In the genomic region with DNA sequence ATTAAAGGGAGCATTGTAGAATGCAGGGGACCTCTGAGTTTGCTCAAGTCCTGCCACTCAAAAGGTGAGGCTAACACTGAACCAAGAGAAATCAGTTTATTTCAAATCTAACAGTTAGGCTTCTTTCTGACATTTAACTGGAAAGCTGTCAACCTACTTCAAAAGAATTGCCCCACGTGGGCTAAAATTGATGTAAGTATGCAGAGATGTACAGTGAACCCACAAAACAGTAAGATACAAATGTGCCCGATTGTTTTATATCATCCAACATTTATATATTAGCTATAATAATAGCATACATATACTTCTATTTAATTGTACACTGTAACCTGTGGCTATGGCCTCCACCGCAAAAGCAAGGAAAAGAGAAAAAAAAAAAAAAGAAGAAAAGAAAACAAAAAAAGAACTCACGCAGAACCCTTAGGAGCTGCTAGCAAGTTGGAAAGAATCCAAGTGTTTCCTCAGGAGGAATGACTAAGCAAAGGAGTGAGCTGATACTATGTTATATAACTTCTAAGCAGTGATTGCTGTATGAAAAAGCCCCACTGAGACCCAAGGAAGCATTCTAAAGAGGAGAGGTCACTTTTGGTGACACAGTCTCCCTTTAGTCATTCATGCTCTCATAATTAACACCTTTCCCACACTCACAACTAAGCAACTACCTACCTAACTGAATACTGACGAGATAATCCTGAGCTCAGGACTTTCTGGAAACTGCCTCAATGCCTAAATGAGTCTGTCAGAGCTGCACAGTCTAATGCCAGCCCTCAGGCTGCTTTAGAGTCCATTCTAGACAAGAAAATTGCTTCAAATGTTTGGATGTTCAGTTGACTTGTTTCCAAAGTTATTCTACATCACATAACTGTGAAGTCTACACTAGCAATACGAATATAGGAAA, we compare ENCODE assay signal across 8 mouse cellular contexts.
DNase-seq lines count a peak whose midpoint lies in the region; ATAC-seq and TF ChIP-seq lines count a peak whose summit lies in the region.
"Had no signal": no experiment of that assay in that cellular context is flagged by ENCODE, and none has a peak within 500 bp of the region (broad histone marks: within the 10 kb centered on the region; RNA-seq: fewer than 3 reads in every experiment).

No protein-coding gene starts in this region.

- no peak for TF ChIP-seq CTCF in stomach, postnatal 0 days (IDR thresholded peaks at IDR 0.05; ENCODE audit: low read depth)

- H3K4me3 ChIP-seq in heart, embryonic 12.5 days, result no peak overlapping the region
- no peak overlapping the region for H3K4me3 ChIP-seq in stomach, postnatal 0 days (ENCODE audit: low read depth, low read length)
- H3K4me3 ChIP-seq: limb, embryonic 13.5 days had no signal

- no peaks in the 10 kb centered on the region for H3K9me3 ChIP-seq in heart, embryonic 12.5 days (replicated peaks)
- no peaks in the 10 kb centered on the region for H3K9me3 ChIP-seq in stomach, postnatal 0 days (ENCODE audit: control insufficient read depth, low read length)
- H3K9me3 ChIP-seq: limb, embryonic 13.5 days had no signal

- DNase-seq in heart, adult 9 months (ENCODE audit: low spot score in 2 of 2), result peak; percentile 76 to 78
- peak; percentile 8 for DNase-seq in retina, adult 2 months (ENCODE audit: low read depth, low spot score)
- DNase-seq in retina, postnatal 1 day, result no peak
- peak; percentile 74 for DNase-seq in fibroblast of lung, adult 2 months (ENCODE audit: low read depth)
- no peak for DNase-seq in stomach, postnatal 0 days (ENCODE audit: low spot score)
- DNase-seq in layer of hippocampus, adult 8-10 months (ENCODE audit: low spot score in 2 of 2), result no peak

- TF ChIP-seq EP300 in stomach, postnatal 0 days (optimal IDR thresholded peaks at IDR 0.05), result no peak

- no peak overlapping the region for H3K4me2 ChIP-seq in heart, embryonic 12.5 days
- no peak overlapping the region for H3K4me2 ChIP-seq in stomach, postnatal 0 days (replicated peaks; ENCODE audit: low read depth)
- H3K4me2 ChIP-seq: limb, embryonic 13.5 days had no signal

- no peak for ATAC-seq in heart, embryonic 12.5 days (ENCODE audit: insufficient number of reproducible peaks, low FRiP score)
- peak; percentile 64 for ATAC-seq in stomach, postnatal 0 days (ENCODE audit: low FRiP score, low TSS enrichment)

- H3K36me3 ChIP-seq in heart, embryonic 12.5 days, result no peaks in the 10 kb centered on the region
- H3K36me3 ChIP-seq in stomach, postnatal 0 days (ENCODE audit: control insufficient read depth, insufficient read depth, low read length), result no peaks in the 10 kb centered on the region
- H3K36me3 ChIP-seq: limb, embryonic 13.5 days had no signal

- H3K27ac ChIP-seq in heart, embryonic 12.5 days (ENCODE audit: poor library complexity, severe bottlenecking), result no peak overlapping the region
- peak overlapping the region; percentile 50 for H3K27ac ChIP-seq in stomach, postnatal 0 days (replicated peaks)
- H3K27ac ChIP-seq: limb, embryonic 13.5 days had no signal

- 59% methylated on average over 6 of the region's 6 CpGs for WGBS in heart, embryonic 12.5 days
- WGBS in stomach, postnatal 0 days, result 40% methylated on average over 6 of the region's 6 CpGs

- H3K4me1 ChIP-seq in heart, embryonic 12.5 days (replicated peaks), result peaks cover 24% of the 10 kb centered on the region
- no peaks in the 10 kb centered on the region; the same call in 1 of the 2 replicates for H3K4me1 ChIP-seq in stomach, postnatal 0 days (replicated peaks; ENCODE audit: control insufficient read depth, insufficient read depth)

- H3K27me3 ChIP-seq in heart, embryonic 12.5 days (replicated peaks), result no peaks in the 10 kb centered on the region
- no peaks in the 10 kb centered on the region for H3K27me3 ChIP-seq in stomach, postnatal 0 days (ENCODE audit: control insufficient read depth, insufficient read depth, low read length)
- H3K27me3 ChIP-seq: limb, embryonic 13.5 days had no signal

- no peak overlapping the region for H3K9ac ChIP-seq in heart, embryonic 12.5 days
- no peak overlapping the region for H3K9ac ChIP-seq in stomach, postnatal 0 days (ENCODE audit: low read length)
- H3K9ac ChIP-seq: limb, embryonic 13.5 days had no signal

Comparison
In these comparisons a context has a peak if more than half of its experiments do, and no peak if none do; other contexts are left out.
1. DNase-seq: peak in heart, adult 9 months (2 of 2), retina, adult 2 months (single experiment) and fibroblast of lung, adult 2 months (single experiment); none in retina, postnatal 1 day (single experiment), stomach, postnatal 0 days (single experiment) and layer of hippocampus, adult 8-10 months (0 of 2).